Mouse (Mus musculus) splenic B cell, adult 2 months (primary cell): ENCODE results near the gene Sart1.
"Not testable (repeated sequence)": the region's sequence is repeated elsewhere in the genome, so short reads cannot be mapped to it uniquely, and the experiment has no call there.

Experiments used
- DNase-seq: peaks from one replicate; pipeline ENCODE4 v3.0.0-alpha.2; 2011; ENCODE audit warnings: low read depth, low spot score
- H3K27me3 ChIP-seq: 2 replicates; pipeline ENCODE4 v1.6.1; 2012; ENCODE audit warnings: mild to moderate bottlenecking, low read length, moderate library complexity, mixed read lengths; ENCODE audit not compliant: control insufficient read depth, poor library complexity, insufficient read depth, severe bottlenecking
- H3K36me3 ChIP-seq: 2 replicates; pipeline ENCODE4 v1.6.1; 2012; ENCODE audit warnings: mild to moderate bottlenecking, low read length, moderate library complexity, mixed read lengths; ENCODE audit not compliant: control insufficient read depth, poor library complexity, insufficient read depth, severe bottlenecking

The Sart1 gene

GRCm38 (mm10) chr19:5405924-5406323 is 17.4 kb upstream of the Sart1 start:
- Histone ChIP-seq H3K36me3 (peaks cover 2% of the 10 kb centered on the region; the same call in 1 of the 2 replicates), H3K27me3 (no peaks in the 10 kb centered on the region)
- peak; percentile 66 for DNase-seq

DNA sequence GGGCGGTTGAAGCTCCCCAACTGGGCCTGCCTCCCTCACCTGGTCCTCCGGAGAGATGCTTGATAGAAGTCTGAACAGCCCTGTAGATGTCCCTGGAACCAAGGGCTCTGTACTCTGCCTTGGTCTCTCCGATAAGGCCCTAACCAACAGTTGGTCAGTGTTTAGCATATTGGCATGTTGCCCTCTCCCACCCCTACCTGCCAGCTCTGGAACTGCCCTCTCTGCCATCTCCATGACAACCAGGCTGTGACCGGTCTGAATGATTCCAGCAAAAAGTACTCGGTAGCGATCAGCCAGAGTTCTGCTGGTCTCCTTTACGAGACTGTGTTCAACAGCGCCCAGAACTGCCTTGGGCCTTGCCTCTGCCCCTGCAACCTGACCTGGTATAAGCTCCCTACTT is 13.8 kb upstream of the Sart1 start, which contains the start of gene Tsga10ip:
Gene Tsga10ip, minus strand, starts transcription at position 234 of the 400 bp plus-strand sequence.
- Histone ChIP-seq H3K36me3 (no peaks in the 10 kb centered on the region), H3K27me3 (no peaks in the 10 kb centered on the region)
- DNase-seq: no peak

DNA sequence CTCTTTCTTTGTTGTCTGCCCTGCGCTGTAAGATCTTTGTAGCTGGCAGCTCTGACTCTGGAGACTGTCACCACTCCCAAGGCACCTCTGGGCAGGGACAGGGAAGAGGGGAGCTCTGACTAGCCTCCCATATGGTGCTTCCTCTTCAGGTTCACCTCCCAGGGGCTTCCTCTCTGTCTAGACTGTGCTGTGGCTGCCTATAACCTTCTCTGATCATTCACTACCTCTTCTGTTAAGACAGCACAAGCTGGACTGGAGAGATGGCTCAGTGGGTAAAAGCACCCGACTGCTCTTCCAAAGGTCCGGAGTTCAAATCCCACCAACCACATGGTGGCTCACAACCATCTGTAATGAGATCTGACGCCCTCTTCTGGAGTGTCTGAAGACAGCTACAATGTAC is 12.6 kb upstream of the Sart1 start:
- not testable (repeated sequence) for H3K36me3 ChIP-seq, H3K27me3 ChIP-seq, DNase-seq

GRCm38 (mm10) chr19:5395371-5395770 is 6.9 kb upstream of the Sart1 start:
- H3K27me3 ChIP-seq: no peaks in the 10 kb centered on the region
- H3K36me3 ChIP-seq: no peaks in the 10 kb centered on the region
- DNase-seq: no peak

DNA sequence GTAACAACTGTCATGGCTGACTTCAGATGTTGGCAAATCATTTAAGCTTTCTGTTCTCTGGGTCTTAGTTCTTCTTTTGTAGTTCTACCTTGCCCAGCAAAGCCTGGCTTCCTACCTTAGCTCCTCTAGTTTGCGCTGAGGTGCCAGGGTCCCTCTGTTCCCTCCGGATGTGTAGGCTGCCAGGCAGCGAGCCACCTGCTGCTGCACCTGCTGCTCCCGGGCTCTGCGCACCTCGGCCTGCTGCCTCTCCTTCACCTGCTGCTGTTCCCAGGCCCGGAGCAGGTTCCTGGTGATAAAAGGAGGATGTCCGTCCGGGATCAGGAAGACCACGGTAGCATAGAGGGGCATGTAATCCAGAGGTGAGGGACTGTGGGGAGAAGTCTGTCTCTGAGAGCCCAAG is 5.7 kb upstream of the Sart1 start:
- no peak for DNase-seq
- H3K36me3 ChIP-seq: no peaks in the 10 kb centered on the region
- no peaks in the 10 kb centered on the region for H3K27me3 ChIP-seq

DNA sequence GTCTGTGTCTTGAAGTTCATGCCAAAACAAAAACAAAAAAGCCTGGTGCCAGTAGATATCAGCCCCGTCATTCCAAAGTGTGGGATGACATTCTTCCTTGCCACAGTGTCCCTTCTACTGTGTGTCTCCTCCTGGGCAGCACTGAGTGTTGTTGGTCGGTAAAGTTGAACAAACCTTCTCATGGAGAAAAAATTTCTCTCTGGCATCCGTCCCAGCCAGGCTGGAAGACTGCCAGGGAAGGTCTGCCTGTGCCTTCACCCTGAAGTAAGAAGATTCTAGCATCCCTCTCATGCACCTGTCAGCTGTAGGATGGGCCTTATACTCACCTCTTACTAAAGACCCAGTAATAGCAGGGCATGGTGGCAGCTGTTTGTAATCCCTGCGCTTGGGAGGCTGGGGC is 4.4 kb upstream of the Sart1 start:
- Histone ChIP-seq H3K27me3 (no peaks in the 10 kb centered on the region), H3K36me3 (no peaks in the 10 kb centered on the region)
- DNase-seq: no peak

DNA sequence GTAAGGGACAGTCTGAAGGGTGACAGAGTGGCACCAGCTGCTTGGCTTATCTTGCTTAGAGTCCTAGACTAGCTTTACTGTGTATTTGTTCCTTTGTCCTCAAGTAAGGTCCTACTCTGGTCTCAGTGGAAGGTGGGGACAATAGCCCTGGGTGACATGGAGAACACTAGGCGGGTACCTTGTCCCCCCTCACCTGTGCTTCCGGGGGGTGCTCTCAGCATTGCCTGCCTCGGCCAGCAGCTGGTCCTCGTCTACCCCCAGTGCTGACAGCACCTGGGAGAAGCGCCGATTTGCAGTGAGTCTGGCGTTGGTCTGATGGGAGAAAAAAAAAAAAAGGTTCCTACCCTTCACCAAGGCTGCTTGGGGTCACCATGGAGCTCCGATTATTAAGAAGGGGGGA is 1.9 kb upstream of the Sart1 start:
- DNase-seq: no peak
- no peaks in the 10 kb centered on the region for H3K27me3 ChIP-seq

DNA sequence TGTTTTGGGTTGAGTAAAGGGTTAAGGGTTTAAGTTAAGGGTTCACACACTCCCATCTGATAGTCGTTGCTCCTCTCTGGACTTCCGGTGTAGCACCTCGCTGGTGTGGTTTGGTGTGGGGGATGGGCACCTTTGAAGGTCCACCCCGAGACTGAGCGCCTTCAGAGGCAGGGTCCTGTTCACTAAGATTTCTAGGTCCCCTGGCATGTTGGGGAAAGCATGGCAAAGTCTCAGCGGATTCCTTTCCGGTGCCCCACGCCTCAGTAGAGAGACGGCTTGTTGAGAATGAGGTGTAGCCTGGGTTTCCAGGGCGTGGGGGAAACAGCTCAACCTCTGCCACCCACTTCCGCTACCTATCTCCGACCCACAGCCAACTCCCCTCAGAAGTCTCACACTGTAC is 1.1 kb upstream of the Sart1 start:
- peaks cover 2% of the 10 kb centered on the region; the same call in 1 of the 2 replicates for H3K36me3 ChIP-seq
- H3K27me3 ChIP-seq: no peaks in the 10 kb centered on the region
- DNase-seq: peak; percentile 77

More for the DNA sequence above, 1.9 kb upstream of the Sart1 start:
- no peaks in the 10 kb centered on the region for H3K36me3 ChIP-seq

DNA sequence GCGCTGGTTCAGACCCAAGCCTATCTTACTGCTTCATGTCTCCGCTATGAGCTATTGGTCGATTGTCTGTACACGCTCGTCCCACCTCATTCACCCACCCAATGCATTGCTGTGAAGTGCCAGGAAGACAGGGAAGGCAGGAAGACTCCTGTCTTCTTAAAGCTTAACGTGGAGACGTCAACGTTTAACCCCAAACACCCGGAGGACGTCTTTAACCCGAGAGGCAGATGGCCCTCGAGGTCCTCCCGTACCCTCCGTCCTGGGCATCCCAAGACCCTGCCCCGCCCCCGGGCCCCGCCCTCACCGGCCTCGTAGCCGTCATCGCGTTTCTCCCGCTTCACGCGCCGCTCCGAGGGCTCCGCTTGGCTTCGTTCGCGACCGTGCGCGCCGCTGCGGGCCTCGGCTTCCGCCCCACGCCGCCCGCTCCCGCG is 477 bp downstream of the Sart1 start:
- no peak for DNase-seq
- no peaks in the 10 kb centered on the region for H3K27me3 ChIP-seq
- peaks cover 9% of the 10 kb centered on the region for H3K36me3 ChIP-seq

- Histone ChIP-seq H3K27me3 (no peaks in the 10 kb centered on the region), H3K36me3 (peaks cover 13% of the 10 kb centered on the region)
- DNase-seq: no peak
These were observed 3.8 kb downstream of the Sart1 start for GRCm38 (mm10) chr19:5384715-5385114.

- Histone ChIP-seq H3K27me3 (no peaks in the 10 kb centered on the region), H3K36me3 (peaks cover 17% of the 10 kb centered on the region)
These were observed 5.2 kb downstream of the Sart1 start for GRCm38 (mm10) chr19:5383326-5383725.

DNA sequence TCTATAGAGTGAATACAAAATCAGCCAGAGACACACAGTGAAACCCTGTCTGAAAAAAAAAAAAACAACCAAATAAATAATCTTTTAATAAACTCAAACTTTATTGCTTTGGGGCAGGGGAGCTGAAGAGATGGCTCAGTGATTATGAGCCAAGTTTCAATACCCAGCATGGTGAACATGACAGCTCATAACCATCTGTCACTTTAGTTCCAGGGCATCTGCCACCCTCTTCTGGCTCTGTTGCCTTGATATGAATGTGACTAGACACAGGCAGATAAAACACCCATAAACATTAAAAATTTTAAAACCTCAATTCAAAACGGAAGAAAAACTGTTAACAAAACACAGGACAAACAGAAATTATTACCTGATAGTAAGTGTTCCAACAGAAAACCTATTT is 11.1 kb downstream of the Sart1 start:
- no peaks in the 10 kb centered on the region for H3K27me3 ChIP-seq
- peaks cover 11% of the 10 kb centered on the region for H3K36me3 ChIP-seq
- DNase-seq: no peak

More at GRCm38 (mm10) chr19:5383326-5383725, 5.2 kb downstream of the Sart1 start:
- no peak for DNase-seq

GRCm38 (mm10) chr19:5374748-5375147 is 13.8 kb downstream of the Sart1 start:
- H3K27me3 ChIP-seq: no peaks in the 10 kb centered on the region
- peaks cover 12% of the 10 kb centered on the region for H3K36me3 ChIP-seq
- DNase-seq: no peak

GRCm38 (mm10) chr19:5374177-5374576 is 14.3 kb downstream of the Sart1 start:
- DNase-seq: no peak
- no peaks in the 10 kb centered on the region for H3K27me3 ChIP-seq
- H3K36me3 ChIP-seq: peaks cover 9% of the 10 kb centered on the region

DNA sequence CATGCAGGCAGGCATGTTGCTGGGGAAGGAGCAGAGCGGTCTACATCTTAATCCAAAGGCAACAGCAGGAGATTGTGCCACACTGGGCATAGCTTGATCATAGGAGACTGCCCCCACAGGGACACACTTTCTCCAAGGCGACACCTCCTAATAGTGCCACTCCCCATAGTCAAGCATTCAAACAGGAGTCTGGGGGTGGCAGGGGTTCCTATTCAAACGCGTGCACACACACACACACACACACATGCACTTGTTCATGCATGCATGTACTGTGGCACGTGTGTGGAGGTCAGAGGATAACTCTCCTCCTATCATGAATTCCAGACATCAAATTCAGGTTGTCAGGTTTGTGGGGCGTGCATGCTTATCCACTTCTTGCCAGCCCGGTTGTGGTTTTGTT is 15.8 kb downstream of the Sart1 start:
- no peak for DNase-seq
- peaks cover 8% of the 10 kb centered on the region for H3K36me3 ChIP-seq
- no peaks in the 10 kb centered on the region for H3K27me3 ChIP-seq

DNA sequence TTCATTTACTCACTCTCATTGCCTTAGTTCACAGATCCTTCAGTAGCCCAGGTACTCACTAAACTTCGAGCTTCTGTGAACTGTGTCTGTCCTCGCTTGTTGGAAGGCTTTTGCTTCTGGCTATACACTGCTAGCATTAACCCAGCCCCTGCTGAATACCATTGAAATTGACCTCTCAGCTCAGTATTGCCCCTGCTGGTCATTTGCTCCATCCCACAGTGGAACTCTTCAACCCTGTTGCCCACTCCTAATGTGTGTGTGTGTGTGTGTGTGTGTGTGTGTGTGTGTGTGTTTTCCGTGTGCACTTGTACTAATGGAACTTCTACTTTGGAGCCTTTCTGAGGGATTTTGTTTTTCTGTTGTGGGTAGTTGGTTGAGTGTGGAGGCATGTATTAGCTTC is 17.6 kb downstream of the Sart1 start:
- H3K27me3 ChIP-seq: no peaks in the 10 kb centered on the region
- peaks cover 8% of the 10 kb centered on the region for H3K36me3 ChIP-seq
- peak; percentile 28 for DNase-seq
